Mouse (Mus musculus) kidney, adult 2 months (tissue): Measurements from ENCODE around the gene Arsg. TPM values are rescaled to one million over a fixed set of nuclear protein-coding genes. Genes with fewer than 3 reads are reported as not detected.
A peak's percentile ranks its signal among the peaks of the same experiment; 100 is the strongest.

Source experiments
- DNase-seq: peaks from one replicate; pipeline ENCODE4 v3.0.0; 2021
- H3K27ac ChIP-seq: fragments of 200-500 bp; 2 replicates; pipeline ENCODE4 v1.5.1; 2012; ENCODE audit warnings: low read depth, low read length, control low read depth, inconsistent platforms; ENCODE audit not compliant: insufficient read depth
- H3K27me3 ChIP-seq: fragments of 200-500 bp; replicated peaks from 2 replicates; pipeline ENCODE4 v1.6.1; 2012; ENCODE audit warnings: mild to moderate bottlenecking, moderate library complexity, low read length, inconsistent platforms; ENCODE audit not compliant: control insufficient read depth, insufficient read depth
- H3K36me3 ChIP-seq: fragments of 200-500 bp; 2 replicates; pipeline ENCODE4 v1.6.1; 2012; ENCODE audit warnings: mild to moderate bottlenecking, moderate library complexity, low read length, inconsistent platforms; ENCODE audit not compliant: control insufficient read depth, insufficient read depth
- H3K4me1 ChIP-seq: fragments of 200-500 bp; 2 replicates; pipeline ENCODE4 v1.6.1; 2011; ENCODE audit warnings: low read length; ENCODE audit not compliant: control insufficient read depth, insufficient read depth
- H3K4me3 ChIP-seq: fragments of 200-500 bp; 2 replicates; pipeline ENCODE4 v1.5.1; 2011; ENCODE audit warnings: mild to moderate bottlenecking, low read depth, low read length, control low read depth; ENCODE audit not compliant: insufficient read depth
- CTCF ChIP-seq: fragments of 200-500 bp; conservative IDR thresholded peaks from 2 replicates; pipeline ENCODE4 v1.5.1; 2011; ENCODE audit warnings: low read depth, mild to moderate bottlenecking, control low read depth, low read length, moderate library complexity, mixed read lengths; ENCODE audit not compliant: insufficient read depth, insufficient read length
- POLR2A ChIP-seq: fragments of 200-500 bp; IDR thresholded peaks from one replicate; pipeline ENCODE4 v1.6.1; 2011; ENCODE audit warnings: low read depth, low read length, control low read depth
- WGBS: fragments of 180-500 bp; shearing (Covaris S2); methylation state at CpG from one replicate; pipeline ENCODE4 v1.1.7; 2018; 5-methylcytosine and 5-hydroxymethylcytosine counted together
- polyA plus RNA-seq: library from polyadenylated mRNA; depleted of rRNA; stranded (reverse); fragments of >200 nt; gene quantifications from 2 replicates; pipeline ENCODE4 v1.2.3, GENCODE M21; 2012

Gene Arsg
- polyA plus RNA-seq, 1 experiment = 20.9 TPM

- peak overlapping the region; percentile 21; the same call in 1 of the 2 replicates for H3K27ac ChIP-seq
- H3K4me1 ChIP-seq = no peaks in the 10 kb centered on the region
- H3K27me3 ChIP-seq = no peaks in the 10 kb centered on the region
- DNase-seq = peak; percentile 87
- WGBS = under 1% methylated on average over 32 of the region's 32 CpGs
- TF ChIP-seq POLR2A = no peak
- no peaks in the 10 kb centered on the region for H3K36me3 ChIP-seq
- H3K4me3 ChIP-seq = peak overlapping the region; percentile 56
These were observed 33.3 kb upstream of the Arsg start for GRCm38 (mm10) chr11:109439829-109440340.

- H3K27me3 ChIP-seq = no peaks in the 10 kb centered on the region
- no peaks in the 10 kb centered on the region for H3K4me1 ChIP-seq
- 65% methylated on average over 4 of the region's 4 CpGs for WGBS
- no peaks in the 10 kb centered on the region for H3K36me3 ChIP-seq
- H3K27ac ChIP-seq = no peak overlapping the region
- H3K4me3 ChIP-seq = no peak overlapping the region
- no peak for DNase-seq
- TF ChIP-seq CTCF = no peak
These were observed 32.5 kb upstream of the Arsg start for GRCm38 (mm10) chr11:109440641-109441040.

DNA sequence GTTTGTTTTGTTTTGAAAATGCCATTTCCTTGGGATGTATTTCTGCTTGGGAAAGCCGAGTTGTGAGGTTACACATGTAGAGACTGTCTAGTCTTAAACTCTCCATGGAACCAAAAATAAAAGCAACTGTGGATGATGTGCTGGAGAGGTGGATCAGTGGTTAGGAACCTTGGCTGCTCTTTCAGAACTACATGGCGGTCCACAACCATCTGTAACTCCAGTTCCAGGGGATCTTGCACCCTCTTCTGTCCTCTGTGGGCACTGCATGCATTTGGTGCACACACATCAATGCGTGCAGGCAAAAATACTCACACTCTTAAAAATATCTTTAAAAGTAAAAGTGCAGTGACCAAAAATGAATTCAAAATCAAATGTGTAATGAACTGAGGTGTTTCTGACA, 32.1 kb upstream of the Arsg start:
- Histone ChIP-seq H3K4me1 (no peaks in the 10 kb centered on the region), H3K4me3 (no peak overlapping the region), H3K27me3 (no peaks in the 10 kb centered on the region), H3K36me3 (no peaks in the 10 kb centered on the region), H3K27ac (no peak overlapping the region)
- TF ChIP-seq CTCF (peak; percentile 85), POLR2A (no peak)
- DNase-seq = peak; percentile 42
- 62% methylated on average over 3 of the region's 3 CpGs for WGBS

DNA sequence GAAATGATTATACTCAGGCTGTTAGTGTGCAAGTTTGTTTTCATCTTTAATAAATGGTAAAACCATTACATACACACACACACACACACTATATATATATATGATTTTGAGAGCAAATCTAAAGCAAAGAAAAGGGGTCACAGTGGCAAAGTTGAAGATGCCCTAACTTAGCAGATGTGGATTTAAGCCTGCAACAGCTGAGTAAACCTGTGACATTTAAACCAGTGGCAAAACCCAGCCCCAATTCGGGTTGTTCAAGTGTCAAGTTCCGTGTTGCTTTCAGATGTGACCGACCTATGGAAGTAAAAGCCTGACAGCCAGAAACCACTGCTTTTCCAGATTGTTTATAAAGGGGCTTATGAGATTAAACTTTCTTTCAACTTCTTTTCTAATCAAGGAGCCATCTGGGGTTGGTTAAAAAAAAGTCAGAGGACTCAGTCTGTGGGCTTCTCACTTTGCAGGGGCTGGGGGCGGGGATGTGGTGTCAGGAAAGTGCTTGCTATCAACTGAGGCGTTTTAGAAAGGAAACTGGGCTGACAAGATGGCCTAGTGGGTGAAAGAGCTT, 30.9 kb upstream of the Arsg start:
- H3K36me3 ChIP-seq = no peaks in the 10 kb centered on the region
- TF ChIP-seq POLR2A (no peak), CTCF (no peak)
- DNase-seq = no peak
- WGBS = 64% methylated on average over 5 of the region's 5 CpGs
- H3K4me3 ChIP-seq = no peak overlapping the region
- no peaks in the 10 kb centered on the region for H3K4me1 ChIP-seq
- no peaks in the 10 kb centered on the region for H3K27me3 ChIP-seq
- H3K27ac ChIP-seq = no peak overlapping the region

DNA sequence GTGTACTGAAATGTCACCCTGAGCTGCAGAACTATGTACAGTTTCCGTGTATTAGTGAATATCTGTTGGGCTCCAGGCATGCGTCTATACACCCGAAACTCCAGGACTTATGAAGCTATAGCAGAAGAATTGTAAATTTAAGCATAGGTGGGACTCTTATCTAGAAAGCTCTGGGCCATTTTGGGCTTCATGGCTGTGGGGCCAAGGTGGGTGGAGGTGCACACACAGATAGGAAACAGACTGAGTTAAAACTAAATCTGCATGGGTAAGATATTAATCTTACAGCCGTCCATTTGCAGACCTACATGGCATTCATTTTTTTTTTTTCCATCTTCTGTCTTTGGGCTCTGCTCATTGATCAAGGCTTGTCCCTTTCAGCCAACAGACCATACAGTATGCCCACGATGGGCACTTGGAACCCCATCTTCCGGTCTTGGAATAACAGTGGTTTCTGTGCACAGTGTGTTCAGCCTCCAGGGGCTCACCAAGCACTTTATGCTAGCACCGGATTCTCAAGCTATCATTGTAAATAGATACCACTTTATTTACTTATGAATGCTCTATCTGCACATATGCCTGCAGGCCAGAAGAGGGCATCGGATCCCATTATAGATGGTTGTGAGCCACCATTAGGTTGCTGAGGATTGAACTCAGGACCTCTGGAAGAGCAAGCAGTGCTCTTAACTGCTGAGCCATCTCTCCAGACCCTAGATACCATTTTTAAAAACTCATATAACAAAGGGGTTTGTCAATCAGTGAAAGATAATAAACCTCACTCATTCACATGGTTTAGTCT, 29.5 kb upstream of the Arsg start:
- Histone ChIP-seq H3K4me1 (no peaks in the 10 kb centered on the region), H3K27ac (no peak overlapping the region), H3K27me3 (no peaks in the 10 kb centered on the region), H3K36me3 (no peaks in the 10 kb centered on the region), H3K4me3 (no peak overlapping the region)
- no peak for TF ChIP-seq POLR2A
- TF ChIP-seq CTCF = no peak
- DNase-seq = no peak
- 83% methylated on average over 8 of the region's 8 CpGs for WGBS

GRCm38 (mm10) chr11:109444600-109444999, 28.6 kb upstream of the Arsg start:
- Histone ChIP-seq H3K27me3 (no peaks in the 10 kb centered on the region), H3K27ac (no peak overlapping the region), H3K4me3 (no peak overlapping the region), H3K36me3 (no peaks in the 10 kb centered on the region), H3K4me1 (no peaks in the 10 kb centered on the region)
- 71% methylated on average over 7 of the region's 7 CpGs for WGBS
- DNase-seq = no peak
- TF ChIP-seq POLR2A = no peak
- peak; percentile 38; the same call in 1 of the 2 replicates for TF ChIP-seq CTCF

DNA sequence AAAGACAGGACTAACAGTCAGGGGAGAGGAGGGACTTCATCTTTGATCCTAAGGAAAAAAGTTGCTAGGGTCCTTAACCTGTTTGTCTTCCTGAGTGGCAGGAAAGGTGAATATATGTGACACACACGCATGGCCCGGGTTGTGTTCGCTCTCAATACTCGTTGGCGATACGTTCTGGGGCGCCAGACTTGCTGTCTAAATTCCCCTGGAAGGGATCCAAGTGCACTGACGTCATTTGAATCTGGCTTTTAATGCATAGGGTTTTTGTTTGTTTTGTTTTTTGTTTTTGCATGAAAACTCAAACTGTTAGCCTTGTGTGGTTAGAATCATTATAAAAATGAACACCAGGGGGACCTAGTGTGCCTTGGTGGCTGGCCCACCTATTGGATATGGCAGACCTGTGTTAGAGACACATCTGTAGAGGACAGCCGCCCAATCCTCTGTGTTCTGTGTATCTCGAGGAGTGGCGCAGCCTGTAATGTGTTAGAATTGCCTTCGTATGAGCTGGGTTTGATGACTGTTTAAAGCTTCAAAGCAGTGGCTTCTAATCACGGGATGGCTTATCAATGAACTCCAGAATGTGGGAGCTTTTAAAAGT, 27.6 kb upstream of the Arsg start:
- DNase-seq = peak; percentile 65
- WGBS = 46% methylated on average over 13 of the region's 13 CpGs
- Histone ChIP-seq H3K27me3 (no peaks in the 10 kb centered on the region), H3K4me3 (no peak overlapping the region), H3K4me1 (no peaks in the 10 kb centered on the region), H3K36me3 (no peaks in the 10 kb centered on the region), H3K27ac (no peak overlapping the region)
- peak; percentile 79 for TF ChIP-seq CTCF
- TF ChIP-seq POLR2A = no peak
